Mouse (Mus musculus) small intestine, adult 2 months (tissue): Measurements from ENCODE around the gene Dnajc5.

Source experiments
- CTCF ChIP-seq: fragments of 200-500 bp; IDR thresholded peaks from 2 replicates; pipeline ENCODE4 v1.5.1; 2012; ENCODE audit warnings: low read depth, mild to moderate bottlenecking, control low read depth, inconsistent platforms, low read length, moderate library complexity, mixed read lengths; ENCODE audit not compliant: insufficient replicate concordance, insufficient read length; ENCODE audit errors: extremely low read depth
- POLR2A ChIP-seq: fragments of 200-500 bp; IDR thresholded peaks from 2 replicates; pipeline ENCODE4 v1.6.1; 2012; ENCODE audit warnings: low read depth, mild to moderate bottlenecking, control low read depth, inconsistent platforms, low read length, moderate library complexity

- no peak for TF ChIP-seq POLR2A
- TF ChIP-seq CTCF: no peak
Measured at GRCm38 (mm10) chr2:181602367-181602766, 82.1 kb downstream of the Dnajc5 start.
